Mouse (Mus musculus) erythroblast, embryonic 14.5 days (primary cell): ENCODE measurements around the gene Dab2ip.

Experiments used
- GATA1 ChIP-seq: IDR thresholded peaks from 2 replicates; pipeline ENCODE4 v1.6.1; 2012; ENCODE audit warnings: low read length, inconsistent platforms, mixed read lengths
- TAL1 ChIP-seq: IDR thresholded peaks from 3 replicates; pipeline ENCODE4 v1.6.1; 2012; ENCODE audit warnings: low read length, inconsistent platforms, mixed read lengths

- TF ChIP-seq GATA1 (no peak), TAL1 (no peak)
Observed at GRCm38 (mm10) chr2:35659578-35660194, 101.6 kb downstream of the Dab2ip start.
